Mouse (Mus musculus) thymus, postnatal 0 days (tissue): ENCODE results near the gene Bbs4. TPM values are rescaled to one million over a fixed set of nuclear protein-coding genes. Genes with fewer than 3 reads are reported as not detected.

Experiments
- DNase-seq: peaks from one replicate; pipeline ENCODE4 v3.0.0-alpha.2; 2015; ENCODE audit warnings: low spot score
- polyA plus RNA-seq: library from polyadenylated mRNA; unstranded; fragments of >200 nt; fragmentation: Nextera tagmentation; extraction: Ambion mirVana; gene quantifications from 2 replicates; pipeline ENCODE4 v1.2.1, GENCODE M21; 2015

The Bbs4 gene
- polyA plus RNA-seq, 1 experiment from 2014 or later, result 17.2 TPM

DNA sequence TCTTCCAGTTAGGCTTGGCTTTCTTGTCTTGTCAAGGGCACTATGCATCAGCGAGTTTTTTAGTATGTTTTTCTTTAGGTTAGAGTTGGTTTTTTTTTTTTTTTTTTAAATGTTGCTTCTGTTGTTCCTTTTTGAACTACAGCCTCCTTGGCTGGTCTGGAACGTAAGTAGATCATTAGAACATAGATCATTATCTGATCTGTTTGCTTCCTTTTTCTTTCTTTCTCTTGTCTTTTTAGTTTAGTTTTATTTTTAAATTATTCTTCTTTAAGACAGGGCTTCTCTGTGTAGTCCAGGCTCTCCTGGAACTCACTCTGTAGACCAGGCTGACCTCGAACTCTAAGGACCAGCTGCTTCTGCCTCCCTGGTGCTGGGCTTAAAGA is 60.8 kb downstream of the Bbs4 start:
- no peak for DNase-seq

DNA sequence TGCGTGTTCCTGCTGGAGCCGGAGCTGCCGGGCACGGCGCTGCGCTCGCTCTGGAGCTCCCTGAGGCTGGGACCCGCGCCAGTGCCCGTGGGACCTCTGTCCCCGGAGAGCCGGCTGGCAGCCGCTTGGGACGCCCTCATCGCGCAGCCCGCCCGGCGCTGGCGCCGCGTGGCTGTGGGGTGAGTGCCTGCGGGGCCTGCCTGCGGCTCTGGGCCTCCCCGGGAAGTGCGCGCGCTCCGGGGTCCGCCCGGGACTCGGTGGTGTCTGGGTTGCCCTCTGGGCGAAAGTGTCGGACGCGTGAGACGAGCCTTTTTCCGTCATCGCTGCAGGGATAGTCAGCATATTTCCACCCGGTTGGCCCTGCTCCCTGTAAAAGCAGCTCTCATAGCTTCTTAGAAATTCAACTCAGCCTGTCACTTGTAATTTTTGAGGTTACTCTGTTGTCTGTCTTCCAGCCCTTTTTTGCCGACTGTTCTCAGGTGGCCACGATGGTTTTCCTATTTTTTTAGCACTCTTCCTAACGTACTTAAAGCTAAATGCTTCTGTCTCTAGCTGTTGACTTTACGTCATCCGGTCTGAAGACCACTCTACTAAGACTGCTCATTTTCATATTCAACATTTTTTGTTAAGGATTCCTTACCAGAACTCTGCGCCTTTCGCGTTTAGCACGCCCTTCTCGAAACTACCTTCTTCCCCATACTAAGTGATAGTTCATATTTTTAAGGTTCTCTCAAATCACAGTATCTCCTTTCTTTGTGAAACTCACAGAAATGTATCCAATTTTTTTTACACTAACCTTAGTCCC is 61.4 kb downstream of the Bbs4 start:
- peak; percentile 28 for DNase-seq

DNA sequence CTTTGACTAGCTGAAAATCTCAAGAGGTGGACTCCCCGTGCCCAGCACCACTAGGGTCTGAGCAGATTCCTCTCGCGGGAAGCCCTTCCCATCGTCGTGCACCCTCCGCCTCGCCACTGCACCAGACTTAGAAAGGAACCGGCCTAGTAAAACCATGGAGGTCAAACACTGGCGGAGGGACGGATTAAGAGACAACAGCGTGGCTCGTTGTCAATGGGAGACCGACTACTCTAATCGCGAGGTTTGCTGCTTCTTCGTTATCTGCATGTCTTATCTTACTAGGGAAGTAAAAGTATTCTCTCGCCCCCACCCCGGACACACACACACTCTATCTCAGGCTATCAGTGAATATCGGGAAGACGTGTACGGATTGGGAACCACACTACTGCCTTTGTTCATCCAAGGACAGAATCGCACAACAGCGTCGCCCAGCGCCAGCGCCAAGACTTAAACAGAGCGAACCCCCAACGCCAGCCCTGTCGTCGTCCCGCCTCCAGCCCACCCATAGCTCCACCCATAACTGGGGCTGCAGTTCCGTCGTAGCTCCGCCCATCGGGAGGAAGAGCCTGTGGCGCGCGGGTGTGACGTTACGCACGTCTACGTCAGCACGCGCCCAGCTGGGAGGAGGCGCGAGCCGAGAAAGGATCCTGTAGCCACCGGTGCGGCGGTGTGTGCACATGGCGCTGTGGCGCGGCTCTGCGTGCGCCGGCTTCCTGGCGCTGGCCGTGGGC is 62.2 kb downstream of the Bbs4 start, which contains the start of gene Adpgk:
Gene Adpgk, plus strand, starts transcription at position 602 of the 731 bp plus-strand sequence.
- DNase-seq, result peak; percentile 99

DNA sequence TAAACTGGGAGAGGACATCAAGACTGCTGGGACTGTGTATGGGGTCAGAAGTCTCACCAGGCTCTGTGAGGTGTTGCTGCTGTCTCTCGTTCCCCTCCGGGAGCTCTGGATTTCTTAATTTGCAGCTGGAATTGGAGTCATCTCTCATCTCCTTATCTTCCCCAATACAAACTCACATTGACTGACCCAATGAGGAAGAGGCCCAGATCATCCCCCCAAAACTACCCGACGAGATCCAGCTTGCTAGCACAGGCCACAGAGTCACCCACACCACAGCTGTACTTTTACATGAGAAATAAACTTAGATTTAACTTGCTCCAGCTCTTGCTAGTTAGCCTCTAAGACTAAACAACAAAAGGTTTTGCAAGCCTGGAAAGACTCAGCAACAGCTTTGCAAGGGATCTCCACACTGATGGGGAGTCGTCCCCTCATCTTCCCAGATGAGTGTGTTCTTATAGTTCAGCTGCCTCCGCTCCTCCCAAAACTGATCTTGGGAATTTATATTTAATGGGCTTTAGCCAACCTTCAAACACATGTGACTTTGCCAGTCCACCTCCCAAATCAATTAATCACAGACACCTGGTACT is 63.7 kb downstream of the Bbs4 start:
- DNase-seq, result no peak

DNA sequence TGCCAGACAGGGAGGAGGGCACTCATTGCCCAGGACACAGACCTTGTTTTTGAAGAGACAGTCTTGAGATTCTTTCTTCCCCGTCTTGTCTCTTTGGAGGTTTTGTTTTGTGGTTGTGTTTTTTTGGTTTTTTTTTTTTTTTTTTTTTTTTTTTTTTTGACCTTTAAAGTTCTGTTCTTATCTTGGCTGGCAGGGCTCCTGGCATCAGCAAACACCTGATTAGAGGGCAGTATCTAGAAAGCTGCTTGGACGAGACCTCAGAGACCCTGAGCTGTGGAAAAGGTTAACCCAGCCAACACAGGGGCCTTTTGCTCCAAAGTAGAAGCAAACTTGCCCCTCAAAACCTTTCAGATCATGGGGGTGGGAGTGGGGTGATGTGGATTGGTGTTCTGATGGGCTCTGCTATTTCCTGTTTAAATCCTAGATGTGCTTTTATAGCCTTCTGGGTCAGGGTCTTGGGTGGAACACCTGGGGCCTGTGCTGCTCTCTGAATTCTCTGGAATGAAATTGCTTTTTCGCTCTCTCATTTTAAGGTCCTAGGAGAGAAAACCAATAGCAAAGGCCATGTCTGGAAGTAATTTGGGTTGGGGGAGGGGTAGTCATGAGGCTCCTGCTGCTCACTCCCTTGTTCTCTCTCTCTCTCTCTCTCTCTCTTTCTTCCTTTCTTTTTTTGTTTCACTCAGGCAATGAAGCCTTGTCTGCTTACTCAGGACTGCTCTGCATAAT is 64.5 kb downstream of the Bbs4 start:
- DNase-seq, result no peak

DNA sequence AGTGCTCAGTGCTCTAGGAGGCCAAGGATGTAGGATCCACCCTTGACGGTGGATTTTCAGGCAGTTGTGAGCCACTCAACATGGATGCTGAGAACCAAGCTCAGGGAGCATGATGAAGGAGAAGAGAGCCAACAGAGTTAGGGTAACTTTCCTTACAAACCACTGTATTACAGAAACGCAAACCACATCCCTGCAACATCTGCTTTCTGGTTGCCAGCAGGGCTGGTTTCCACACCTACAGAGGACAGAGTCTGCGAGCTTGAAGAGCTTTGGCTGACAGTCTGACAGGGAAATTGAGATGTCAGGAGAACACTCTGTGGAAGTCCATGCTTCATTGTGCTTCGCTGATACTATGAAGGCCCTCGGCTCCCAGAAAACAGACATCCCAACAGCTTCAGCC is 65.2 kb downstream of the Bbs4 start:
- peak; percentile 27 for DNase-seq

DNA sequence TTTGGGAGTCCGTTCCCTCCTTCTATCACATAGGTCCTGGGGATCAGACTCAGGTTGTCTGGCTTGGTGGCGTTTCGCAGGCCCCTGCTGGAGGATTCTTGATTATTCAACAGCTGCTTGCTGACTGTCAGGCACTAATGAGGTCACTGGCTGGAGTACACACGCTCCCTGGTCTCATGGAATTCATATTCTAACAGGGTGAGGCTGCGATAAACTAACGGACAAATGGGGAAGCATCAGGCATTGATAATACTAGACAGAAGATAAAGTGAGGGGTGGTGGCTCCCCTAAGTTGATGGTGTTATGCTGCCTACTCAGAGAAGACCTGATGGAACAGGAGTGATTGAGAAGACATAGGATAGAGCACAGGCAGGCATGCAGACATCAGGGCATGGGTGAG is 67.7 kb downstream of the Bbs4 start:
- DNase-seq, result no peak

DNA sequence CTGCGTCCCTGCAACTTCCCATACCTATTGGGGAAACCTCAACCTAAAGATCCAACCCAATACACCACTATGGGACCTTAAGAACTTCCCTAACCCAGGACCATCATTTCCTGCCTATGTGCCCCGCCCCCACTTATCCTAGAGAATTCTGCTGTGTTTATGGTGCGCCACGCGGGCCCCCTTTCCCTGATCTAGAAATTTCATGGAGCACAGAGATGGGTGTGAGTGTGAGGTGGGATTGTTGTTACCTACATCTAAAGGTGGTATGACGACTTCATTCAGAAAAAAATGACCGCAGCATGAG is 70.7 kb downstream of the Bbs4 start:
- no peak for DNase-seq

DNA sequence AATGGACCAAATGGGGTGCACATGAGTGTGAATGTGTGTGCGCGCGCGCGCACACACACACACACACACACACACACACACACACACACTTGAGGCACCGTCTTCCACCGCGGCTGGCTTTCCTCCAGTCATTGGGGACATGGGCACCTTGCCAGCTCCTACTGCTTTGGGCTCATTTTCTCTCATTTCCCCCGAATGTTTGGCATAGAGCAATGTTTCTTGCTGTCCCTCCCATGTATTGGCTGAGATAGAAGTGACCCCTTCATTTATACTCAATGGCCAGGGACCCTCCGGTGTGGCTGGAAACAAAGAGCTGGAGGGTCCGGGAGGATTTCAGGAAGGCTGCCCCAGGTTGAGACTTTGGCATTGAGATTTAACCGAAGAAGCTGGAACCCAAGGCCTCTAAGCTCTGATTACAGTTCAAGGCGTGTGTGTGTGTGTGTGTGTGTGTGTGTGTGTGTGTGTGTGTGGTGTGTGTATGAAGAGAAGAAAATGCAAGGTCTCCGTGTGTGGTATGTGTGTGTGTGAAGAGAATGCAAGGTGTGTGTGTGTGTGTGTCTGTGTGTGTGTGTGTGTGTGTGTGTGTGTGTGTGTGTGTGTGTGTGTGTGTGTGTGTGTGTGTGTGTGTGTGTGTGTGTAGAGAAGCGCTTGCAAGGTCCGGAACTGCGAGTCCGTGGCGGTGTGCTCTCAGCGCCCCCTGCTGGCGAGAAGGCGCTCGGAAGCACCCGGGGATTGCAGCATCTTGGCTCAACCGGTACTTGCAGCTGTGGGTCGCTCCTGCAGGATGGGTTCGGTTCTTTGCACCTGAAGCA is 71.2 kb downstream of the Bbs4 start:
- DNase-seq, result peak; percentile 77

DNA sequence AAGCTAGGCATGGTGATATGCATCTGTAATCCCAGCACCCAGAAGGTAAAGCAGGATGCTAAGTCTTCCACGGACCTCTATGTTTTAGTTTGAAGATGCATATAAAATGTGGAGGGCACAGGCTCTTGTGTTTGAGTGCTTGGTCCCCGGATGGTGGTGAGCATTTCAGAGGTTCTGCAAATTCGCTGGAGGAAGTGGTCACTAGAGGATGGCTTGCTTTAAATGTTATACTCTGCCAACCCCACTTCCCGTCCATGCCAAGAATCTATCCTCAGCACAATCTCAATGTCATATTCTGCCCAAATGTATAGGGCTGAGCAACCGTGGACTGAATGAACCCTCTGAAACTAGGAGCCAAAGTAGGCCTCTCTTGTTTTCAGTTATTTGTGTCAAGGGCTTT is 72.4 kb downstream of the Bbs4 start:
- no peak for DNase-seq

DNA sequence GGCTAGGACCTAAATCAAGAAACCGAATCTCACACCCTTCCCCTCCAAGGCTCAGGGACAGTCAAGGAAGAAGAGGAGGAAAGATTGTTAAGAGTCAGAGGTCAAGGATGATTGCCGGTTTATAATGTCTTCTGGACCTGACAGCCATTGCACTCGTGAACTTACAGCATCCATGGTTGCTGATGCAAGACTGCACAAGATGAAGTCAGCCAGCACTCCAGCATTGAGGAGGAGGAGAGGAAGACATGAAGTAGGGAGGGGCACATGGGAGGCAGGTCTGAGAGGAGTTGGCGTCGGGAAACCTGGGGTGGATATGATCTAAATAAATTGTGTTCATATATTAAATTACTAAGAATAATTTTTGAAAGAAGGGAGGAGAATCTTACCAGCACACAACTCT is 74.6 kb downstream of the Bbs4 start:
- DNase-seq, result no peak

DNA sequence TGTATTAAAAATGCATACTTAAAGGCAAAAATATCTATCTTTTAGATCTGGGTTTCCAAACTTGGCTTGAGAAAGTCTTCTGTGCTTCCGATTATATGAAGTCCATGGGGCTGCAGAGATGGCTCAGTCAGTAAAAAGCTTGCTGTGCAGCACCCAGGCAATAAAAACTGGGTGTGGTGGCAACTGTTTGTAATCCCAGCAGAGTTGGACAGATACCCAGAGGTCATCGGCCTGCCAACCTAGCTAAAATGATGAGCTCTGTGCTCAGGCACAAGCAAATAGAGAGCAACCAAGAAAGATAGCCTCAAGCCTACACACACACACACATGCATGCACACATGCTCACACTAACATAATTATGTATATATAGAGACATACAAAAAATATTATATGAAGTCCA is 75.1 kb downstream of the Bbs4 start:
- DNase-seq, result no peak

DNA sequence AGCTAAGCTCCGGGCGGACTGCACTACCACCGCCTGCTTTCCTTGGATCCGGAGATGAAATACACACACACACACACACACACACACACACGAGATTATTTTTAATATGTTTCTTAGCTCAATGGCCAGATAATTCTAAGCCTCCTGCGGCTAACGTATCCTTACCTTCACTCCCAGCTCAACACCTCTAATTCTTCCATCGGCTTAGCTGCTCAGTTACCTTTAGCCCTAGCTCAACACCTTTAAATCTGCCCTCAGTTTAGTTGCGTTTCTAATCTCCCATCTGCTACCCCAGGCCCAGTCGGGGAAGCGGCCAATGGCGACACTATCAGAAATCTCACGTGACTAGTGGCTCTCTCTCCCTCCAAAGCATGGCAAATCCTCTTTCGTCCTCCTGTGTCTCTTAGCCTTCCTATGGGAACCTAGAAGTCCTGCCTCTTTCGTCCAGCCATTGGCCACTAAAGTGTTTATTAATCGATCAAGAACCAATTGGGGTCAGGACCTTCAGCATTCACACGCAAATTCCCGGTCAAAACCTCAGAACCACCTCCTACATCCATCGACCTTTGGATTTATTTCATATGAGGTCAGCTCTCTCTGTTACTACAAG is 78.4 kb downstream of the Bbs4 start:
- no peak for DNase-seq

DNA sequence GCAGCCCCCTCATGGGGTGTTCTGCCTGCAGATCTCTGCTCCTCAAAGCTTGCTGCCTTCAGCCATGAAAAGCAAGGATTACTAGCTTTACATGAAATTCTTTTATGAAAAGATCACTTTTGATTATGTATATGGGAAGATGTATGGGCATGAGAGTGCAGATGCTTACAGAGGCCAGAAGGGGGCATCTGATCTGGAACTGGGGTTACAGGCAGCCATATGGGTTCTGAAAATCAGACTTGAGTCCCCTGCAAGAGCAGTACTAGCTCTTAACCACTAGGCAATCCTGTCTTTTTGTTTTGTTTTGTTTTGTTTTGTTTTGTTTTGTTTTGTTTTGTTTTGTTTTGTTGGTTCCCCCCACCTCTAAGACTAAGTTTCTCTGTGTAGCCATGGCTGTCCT is 80.1 kb downstream of the Bbs4 start:
- DNase-seq, result no peak

Other genes with a start within 250 kb of the Bbs4 start
- gene Adpgk, start 62.0 kb downstream of the Bbs4 start, polyA plus RNA-seq, result 19.1 and 20.6 TPM in 2 replicates
- 12.3 and 13.7 TPM in 2 replicates for gene Arih1, start 133.1 kb upstream of the Bbs4 start, polyA plus RNA-seq
- 39.9 and 47.7 TPM in 2 replicates for gene Hexa, start 186.0 kb upstream of the Bbs4 start, polyA plus RNA-seq
- 0.23 and 0.72 TPM in 2 replicates for gene Tmem202, start 186.3 kb upstream of the Bbs4 start, polyA plus RNA-seq
- 0.08 TPM in 1 of 2 replicates, not detected in the other for gene Celf6, start 224.4 kb upstream of the Bbs4 start, polyA plus RNA-seq